Mouse (Mus musculus) ovary, postnatal 14 days (tissue): Measurements from ENCODE around the gene Slc6a11.

Experiments used
- DNase-seq: peaks from one replicate; pipeline ENCODE4 v3.0.0; 2022; ENCODE audit warnings: low spot score

The Slc6a11 gene

GRCm38 (mm10) chr6:114267979-114268378 is 136.9 kb downstream of the Slc6a11 start:
- DNase-seq = no peak

GRCm38 (mm10) chr6:114269589-114269988 is 138.5 kb downstream of the Slc6a11 start:
- no peak for DNase-seq

- no peak for DNase-seq
Measured at GRCm38 (mm10) chr6:114270799-114271198, 139.8 kb downstream of the Slc6a11 start.

GRCm38 (mm10) chr6:114272279-114272678 is 141.2 kb downstream of the Slc6a11 start:
- DNase-seq = peak; percentile 17

- DNase-seq = no peak
Measured at GRCm38 (mm10) chr6:114273997-114274728, 143.1 kb downstream of the Slc6a11 start.

- no peak for DNase-seq
Measured at GRCm38 (mm10) chr6:114275800-114276199, 144.8 kb downstream of the Slc6a11 start.

GRCm38 (mm10) chr6:114282469-114283277 is 151.6 kb downstream of the Slc6a11 start, which contains the start of gene Slc6a1:
Gene Slc6a1 (plus strand): TSS chr6:114282635.
- peak; percentile 46 for DNase-seq

GRCm38 (mm10) chr6:114283278-114283770 is 152.3 kb downstream of the Slc6a11 start:
- DNase-seq = no peak

- DNase-seq = no peak
Measured at GRCm38 (mm10) chr6:114283927-114284703, 153.1 kb downstream of the Slc6a11 start.

- DNase-seq = no peak
Measured at GRCm38 (mm10) chr6:114285424-114285823, 154.4 kb downstream of the Slc6a11 start.

- DNase-seq = no peak
Measured at GRCm38 (mm10) chr6:114289106-114289505, 158.1 kb downstream of the Slc6a11 start.

GRCm38 (mm10) chr6:114290184-114290583 is 159.1 kb downstream of the Slc6a11 start:
- no peak for DNase-seq

- no peak for DNase-seq
Measured at GRCm38 (mm10) chr6:114290929-114291328, 159.9 kb downstream of the Slc6a11 start.

- no peak for DNase-seq
Measured at GRCm38 (mm10) chr6:114291396-114291795, 160.4 kb downstream of the Slc6a11 start.

GRCm38 (mm10) chr6:114293511-114293910 is 162.5 kb downstream of the Slc6a11 start:
- no peak for DNase-seq

GRCm38 (mm10) chr6:114295086-114295485 is 164.0 kb downstream of the Slc6a11 start:
- no peak for DNase-seq

- DNase-seq = no peak
Measured at GRCm38 (mm10) chr6:114297260-114298002, 166.4 kb downstream of the Slc6a11 start.
